In genomic region chr5:37918001-37918707, GRCm38 (mm10) we compare ENCODE assay signal across 8 mouse cellular contexts.
A peak's percentile ranks its signal among the peaks of the same experiment; 100 is the strongest.
DNase-seq lines count a peak whose midpoint lies in the region; ATAC-seq and TF ChIP-seq lines count a peak whose summit lies in the region.
"Had no signal": no experiment of that assay in that cellular context is flagged by ENCODE, and none has a peak within 500 bp of the region (broad histone marks: within the 10 kb centered on the region; RNA-seq: fewer than 3 reads in every experiment).

No protein-coding gene starts in this region.

- no peaks in the 10 kb centered on the region for H3K36me3 ChIP-seq in lung, embryonic 15.5 days
- H3K36me3 ChIP-seq in forebrain, postnatal 0 days (ENCODE audit: insufficient read depth): no peaks in the 10 kb centered on the region
- H3K36me3 ChIP-seq in midbrain, embryonic 11.5 days (ENCODE audit: control insufficient read depth, insufficient read depth, low read length): no peaks in the 10 kb centered on the region
- no peaks in the 10 kb centered on the region for H3K36me3 ChIP-seq in thymus, adult 2 months (ENCODE audit: control insufficient read depth, insufficient read depth, low read length)

- ATAC-seq in lung, embryonic 15.5 days (ENCODE audit: borderline replicate concordance, extremely low read depth, low FRiP score, low TSS enrichment): no peak
- ATAC-seq in forebrain, postnatal 0 days: no peak; the same call in 1 of the 2 replicates
- 0 out of 2 replicates have a peak, but pooled peaks have one; percentile 24 for ATAC-seq in midbrain, embryonic 11.5 days (ENCODE audit: low FRiP score)
- ATAC-seq in cerebellum, adult (ENCODE audit: insufficient number of reproducible peaks, low FRiP score, low TSS enrichment): no peak

- no peak for TF ChIP-seq CTCF in forebrain, postnatal 0 days (IDR thresholded peaks at IDR 0.05; ENCODE audit: low read depth)
- TF ChIP-seq CTCF in thymus, adult 2 months (IDR thresholded peaks at IDR 0.05; ENCODE audit: borderline replicate concordance, control insufficient read depth, extremely low read depth, insufficient read depth, low read length, poor library complexity): no peak

- no peak for TF ChIP-seq POLR2A in thymus, adult 2 months (IDR thresholded peaks at IDR 0.05; ENCODE audit: control insufficient read depth, extremely low read depth, insufficient read depth, low read length, poor library complexity)

- H3K4me3 ChIP-seq in lung, embryonic 15.5 days: no peak overlapping the region
- peak overlapping the region; percentile 14 for H3K4me3 ChIP-seq in forebrain, postnatal 0 days (ENCODE audit: low read depth, low read length)
- peak overlapping the region; percentile 0; the same call in 1 of the 2 replicates for H3K4me3 ChIP-seq in midbrain, embryonic 11.5 days (ENCODE audit: low read depth, low read length)
- no peak overlapping the region for H3K4me3 ChIP-seq in thymus, adult 2 months (ENCODE audit: control insufficient read depth, insufficient read depth, low read length)

- peaks cover 33% of the 10 kb centered on the region for H3K27me3 ChIP-seq in lung, embryonic 15.5 days
- peaks cover 32% of the 10 kb centered on the region for H3K27me3 ChIP-seq in forebrain, postnatal 0 days (ENCODE audit: insufficient read depth, low read length)
- peaks cover 15% of the 10 kb centered on the region; the same call in 1 of the 2 replicates for H3K27me3 ChIP-seq in midbrain, embryonic 11.5 days (ENCODE audit: control insufficient read depth, insufficient read depth, low read length)
- H3K27me3 ChIP-seq in thymus, adult 2 months (ENCODE audit: control insufficient read depth, insufficient read depth, low read length): no peaks in the 10 kb centered on the region

- H3K4me2 ChIP-seq in lung, embryonic 15.5 days: peak overlapping the region; percentile 3; the same call in 1 of the 2 replicates
- peak overlapping the region; percentile 44 for H3K4me2 ChIP-seq in forebrain, postnatal 0 days (ENCODE audit: low read depth)
- peak overlapping the region; percentile 39 for H3K4me2 ChIP-seq in midbrain, embryonic 11.5 days

- no peak overlapping the region for H3K27ac ChIP-seq in lung, embryonic 15.5 days
- no peak overlapping the region for H3K27ac ChIP-seq in forebrain, postnatal 0 days (ENCODE audit: low read depth, low read length)
- H3K27ac ChIP-seq in midbrain, embryonic 11.5 days (ENCODE audit: low read depth, low read length): no peak overlapping the region
- H3K27ac ChIP-seq in thymus, adult 2 months (ENCODE audit: control insufficient read depth, insufficient read depth, low read length): no peak overlapping the region

- 3% methylated on average over 28 of the region's 28 CpGs for WGBS in lung, embryonic 15.5 days
- 2% methylated on average over 28 of the region's 28 CpGs for WGBS in forebrain, postnatal 0 days
- WGBS in midbrain, embryonic 11.5 days: 3% methylated on average over 28 of the region's 28 CpGs
- 8% methylated on average over 28 of the region's 28 CpGs for WGBS in thymus, adult 2 months

- DNase-seq in lung, postnatal 14 days: no peak
- DNase-seq in forebrain, postnatal 0 days: no peak
- DNase-seq in midbrain, embryonic 11.5 days (ENCODE audit: low spot score, missing footprints): peak; percentile 93
- DNase-seq in cerebellum, postnatal 14 days: no peak
- DNase-seq in thymus, adult 2 months: no peak
- DNase-seq: left cerebral cortex, postnatal 4 days had no signal

- no peak overlapping the region for H3K9ac ChIP-seq in lung, embryonic 15.5 days
- H3K9ac ChIP-seq in forebrain, postnatal 0 days: no peak overlapping the region
- no peak overlapping the region for H3K9ac ChIP-seq in midbrain, embryonic 11.5 days (ENCODE audit: low read length)

- no peaks in the 10 kb centered on the region for H3K9me3 ChIP-seq in lung, embryonic 15.5 days
- H3K9me3 ChIP-seq in forebrain, postnatal 0 days (ENCODE audit: low read length): peaks cover 6% of the 10 kb centered on the region; the same call in 1 of the 2 replicates
- no peaks in the 10 kb centered on the region for H3K9me3 ChIP-seq in midbrain, embryonic 11.5 days (ENCODE audit: control insufficient read depth, low read length)

- no peaks in the 10 kb centered on the region for H3K4me1 ChIP-seq in lung, embryonic 15.5 days
- H3K4me1 ChIP-seq in forebrain, postnatal 0 days (ENCODE audit: insufficient read depth): 0 out of 2 replicates have a peak, but pooled peaks cover 3% of the 10 kb centered on the region
- H3K4me1 ChIP-seq in midbrain, embryonic 11.5 days (ENCODE audit: control insufficient read depth, insufficient read depth, low read length): 0 out of 2 replicates have a peak, but pooled peaks cover 3% of the 10 kb centered on the region
- H3K4me1 ChIP-seq in thymus, adult 2 months (replicated peaks; ENCODE audit: control insufficient read depth, insufficient read depth, low read length): no peaks in the 10 kb centered on the region

Comparison
In these comparisons a context has a peak if more than half of its experiments do, and no peak if none do; other contexts are left out.
1. H3K4me3 ChIP-seq: peak in forebrain, postnatal 0 days (single experiment) and midbrain, embryonic 11.5 days (single experiment); none in lung, embryonic 15.5 days (single experiment) and thymus, adult 2 months (single experiment).
2. Peak in every context shown above with its lines, with median percentiles within 50 percentile points of each other: H3K4me2 ChIP-seq.